Mouse (Mus musculus) cerebral cortex, adult 2 months (tissue): ENCODE data around the gene Dnajc13.

Source experiments
- WGBS: fragments of 180-500 bp; shearing (Covaris S2); methylation state at CpG from one replicate; pipeline ENCODE4 v1.1.7; 2018; 5-methylcytosine and 5-hydroxymethylcytosine counted together

Gene Dnajc13

GRCm38 (mm10) chr9:104123101-104123500 lies 139.6 kb downstream of the Dnajc13 start:
- 67% methylated on average over 5 of the region's 5 CpGs for WGBS

DNA sequence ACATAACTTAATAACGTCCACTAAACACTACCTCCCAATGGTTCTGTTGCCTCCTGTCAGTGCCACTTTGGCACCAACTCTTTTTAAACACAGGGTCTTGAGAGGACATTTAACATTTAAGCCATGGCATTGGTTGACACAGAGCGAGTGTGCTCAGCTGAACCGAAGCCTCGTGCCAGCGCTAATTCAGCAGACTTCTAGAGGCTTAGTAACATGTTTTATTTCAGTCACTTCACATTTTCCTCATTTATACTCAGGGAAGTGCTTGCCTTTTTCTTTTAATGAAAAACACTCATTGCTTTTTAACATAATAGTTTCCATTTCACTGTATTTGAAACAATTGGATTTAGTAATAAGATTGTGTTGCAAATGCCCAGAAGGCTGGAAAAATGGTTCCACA lies 153.6 kb downstream of the Dnajc13 start:
- WGBS, result 62% methylated on average over 5 of the region's 5 CpGs

DNA sequence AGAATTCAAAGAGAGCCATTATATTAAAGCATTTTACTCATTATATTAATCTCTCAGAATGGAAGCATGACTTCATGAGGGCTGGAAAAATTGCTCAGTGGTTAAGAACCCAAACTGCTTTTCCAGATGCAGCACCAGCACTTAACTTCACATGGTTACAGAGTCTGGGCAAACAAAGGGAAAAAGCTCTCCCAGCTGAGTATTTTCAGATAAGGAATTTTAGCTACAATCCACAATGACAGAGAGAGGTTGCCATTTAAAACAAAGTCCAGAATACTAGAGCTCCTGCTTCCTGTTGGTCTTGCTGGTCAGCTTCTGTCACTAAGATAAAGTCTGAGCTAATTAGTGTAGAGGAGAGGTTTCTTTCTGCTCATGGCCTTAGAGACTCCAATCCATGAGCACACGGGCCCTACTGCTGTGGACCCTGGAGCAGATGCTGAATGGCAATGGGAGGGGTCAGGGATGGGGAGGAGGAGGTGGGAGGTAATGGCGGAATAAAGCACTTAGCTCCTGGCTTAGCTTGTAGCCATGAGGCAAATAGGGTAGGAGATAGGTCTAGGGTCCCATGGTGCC lies 154.1 kb downstream of the Dnajc13 start:
- WGBS, result 84% methylated on average over 2 of the region's 2 CpGs

- WGBS, result 76% methylated on average over 6 of the region's 6 CpGs
Measured at GRCm38 (mm10) chr9:104107482-104107881, 155.2 kb downstream of the Dnajc13 start.

- 78% methylated on average over 9 of the region's 9 CpGs for WGBS
Measured at GRCm38 (mm10) chr9:104106930-104107329, 155.8 kb downstream of the Dnajc13 start.

GRCm38 (mm10) chr9:104104986-104105385 lies 157.7 kb downstream of the Dnajc13 start:
- WGBS, result 90% methylated on average over 2 of the region's 2 CpGs

- WGBS, result 75% methylated on average over 2 of the region's 2 CpGs
Measured at GRCm38 (mm10) chr9:104102901-104103300, 159.8 kb downstream of the Dnajc13 start.

DNA sequence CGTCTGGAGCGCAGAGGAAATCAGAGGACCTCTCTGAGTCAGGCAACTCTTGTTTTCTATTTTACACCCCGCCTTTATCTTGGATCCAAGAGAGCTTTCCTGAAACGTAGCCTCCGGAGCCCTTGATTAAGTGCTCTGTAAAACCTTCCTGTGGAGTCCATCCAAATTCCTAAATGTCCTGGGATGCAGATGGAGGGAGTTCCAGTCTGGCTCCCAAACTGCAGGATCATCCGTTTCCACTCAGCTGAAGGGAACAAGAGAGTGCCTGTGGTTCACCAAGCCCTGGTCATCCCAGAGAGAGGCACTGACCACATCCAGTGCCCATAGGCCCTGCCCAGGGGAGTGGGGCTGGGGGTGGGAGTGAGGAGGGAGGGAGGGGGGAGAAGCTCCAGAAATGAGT lies 160.4 kb downstream of the Dnajc13 start:
- 50% methylated on average over 6 of the region's 6 CpGs for WGBS

DNA sequence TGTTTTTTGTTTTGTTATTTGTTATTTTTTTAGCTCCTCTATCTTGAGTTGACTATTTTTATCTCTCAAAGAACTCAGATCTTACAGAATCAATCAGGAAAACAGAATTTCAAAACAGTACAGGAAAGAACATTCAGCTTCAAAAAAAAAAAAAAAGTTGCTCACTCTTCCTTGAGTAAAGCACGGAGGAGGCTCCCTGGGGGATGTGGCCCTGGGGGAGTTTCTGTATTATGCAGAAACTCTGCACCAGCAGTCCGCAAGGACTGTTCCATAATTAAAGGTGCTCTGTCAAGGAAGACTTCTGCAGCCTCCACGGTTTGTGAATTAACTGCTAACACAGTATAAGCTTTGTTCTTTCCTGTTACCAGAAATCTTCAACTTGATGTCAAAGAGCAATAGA lies 161.3 kb downstream of the Dnajc13 start:
- WGBS, result 34% methylated on average over 3 of the region's 3 CpGs
